Mouse (Mus musculus) retina, adult 2 months (tissue): ENCODE measurements at regions not wholly inside any gene's neighbourhood (a gene's known extent, or its start where the extent isn't known, plus 50 kb on each side); places are given as distances from the start of the nearest gene placed in this dataset.

Source experiments
- DNase-seq: peaks from one replicate; pipeline ENCODE4 v3.0.0-alpha.2; 2012; ENCODE audit warnings: low read depth, low spot score

- DNase-seq: no peak
Measured at GRCm38 (mm10) chr3:51135581-51135980, 88.7 kb upstream of the Noct start.

GRCm38 (mm10) chr3:51137730-51138312 lies 86.4 kb upstream of the Noct start:
- DNase-seq: no peak

- no peak for DNase-seq
Measured at GRCm38 (mm10) chr3:51145985-51146384, 78.3 kb upstream of the Noct start.

- no peak for DNase-seq
Measured at GRCm38 (mm10) chr3:51150012-51150411, 74.2 kb upstream of the Noct start.

- DNase-seq: no peak
Measured at GRCm38 (mm10) chr3:51151104-51151503, 73.1 kb upstream of the Noct start.

- no peak for DNase-seq
Measured at GRCm38 (mm10) chr3:51155621-51156020, 68.6 kb upstream of the Noct start.

GRCm38 (mm10) chr3:51156386-51157290 lies 67.6 kb upstream of the Noct start:
- DNase-seq: no peak

- DNase-seq: no peak
Measured at GRCm38 (mm10) chr3:51157291-51157650, 67.0 kb upstream of the Noct start.

- DNase-seq: no peak
Measured at GRCm38 (mm10) chr3:51158449-51158848, 65.8 kb upstream of the Noct start.

- no peak for DNase-seq
Measured at GRCm38 (mm10) chr3:51159322-51159721, 64.9 kb upstream of the Noct start.

- no peak for DNase-seq
Measured at GRCm38 (mm10) chr3:51159881-51160280, 64.4 kb upstream of the Noct start.

GRCm38 (mm10) chr3:51160625-51161024 lies 63.6 kb upstream of the Noct start:
- no peak for DNase-seq

- no peak for DNase-seq
Measured at GRCm38 (mm10) chr3:51169150-51169925, 54.9 kb upstream of the Noct start.

- DNase-seq: no peak
Measured at GRCm38 (mm10) chr3:51170225-51170852, 53.9 kb upstream of the Noct start.
